Mouse (Mus musculus): ENCODE results near the gene Tmem140. TPM values are rescaled to one million over a fixed set of nuclear protein-coding genes. Genes with fewer than 3 reads are reported as not detected.

The Tmem140 gene
- total RNA-seq, 2 experiments from 2014 or later, result 15.5 to 24.0 TPM

- DNase-seq, result no peak
Measured at GRCm38 (mm10) chr6:34909631-34910345, 46.8 kb downstream of the Tmem140 start.

DNA sequence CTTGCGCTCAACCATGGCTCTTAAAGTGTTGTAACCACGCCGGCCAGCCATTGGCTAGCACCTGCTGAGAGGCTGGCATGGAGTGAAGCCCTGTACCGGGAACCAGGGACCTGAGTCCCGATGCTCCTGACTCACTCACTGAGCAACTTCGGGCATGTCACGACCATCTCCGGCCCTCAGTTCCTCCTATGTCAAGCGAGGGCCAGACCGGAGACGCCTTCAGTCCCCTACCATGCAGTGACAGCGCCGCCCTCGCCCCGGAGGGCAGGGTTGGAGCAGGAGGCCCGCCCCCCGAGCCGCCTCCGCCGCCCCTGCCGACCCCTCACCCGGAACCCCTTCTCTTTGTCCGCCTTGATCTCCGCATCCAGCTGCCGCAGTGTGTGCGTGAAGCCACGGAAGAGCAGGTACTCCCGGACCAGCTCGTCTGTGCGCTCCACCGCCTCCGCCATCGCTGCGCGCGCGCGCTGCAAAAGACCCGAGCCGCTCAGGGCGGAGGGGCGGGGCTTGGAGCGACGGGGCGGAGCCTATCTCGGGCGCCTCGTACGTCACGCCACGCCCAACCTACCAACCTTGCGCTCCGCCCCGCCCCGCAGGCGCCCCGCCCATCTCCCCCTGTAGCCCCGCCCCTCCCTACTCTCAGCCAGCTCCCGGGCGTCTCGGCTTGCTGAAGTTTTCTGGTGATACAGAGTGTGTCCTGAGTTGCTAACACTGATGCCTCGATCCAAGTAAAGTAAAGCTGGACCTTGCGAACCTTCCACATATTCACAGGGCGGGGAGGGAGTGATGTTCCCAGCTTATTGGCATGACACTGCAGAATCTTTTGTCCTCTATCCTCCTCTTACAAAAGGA is 47.6 kb downstream of the Tmem140 start, which contains the start of gene Wdr91:
Wdr91 (minus strand) TSS at position 506 of the 849 bp plus-strand sequence.
- peak; percentile 90 for DNase-seq

DNA sequence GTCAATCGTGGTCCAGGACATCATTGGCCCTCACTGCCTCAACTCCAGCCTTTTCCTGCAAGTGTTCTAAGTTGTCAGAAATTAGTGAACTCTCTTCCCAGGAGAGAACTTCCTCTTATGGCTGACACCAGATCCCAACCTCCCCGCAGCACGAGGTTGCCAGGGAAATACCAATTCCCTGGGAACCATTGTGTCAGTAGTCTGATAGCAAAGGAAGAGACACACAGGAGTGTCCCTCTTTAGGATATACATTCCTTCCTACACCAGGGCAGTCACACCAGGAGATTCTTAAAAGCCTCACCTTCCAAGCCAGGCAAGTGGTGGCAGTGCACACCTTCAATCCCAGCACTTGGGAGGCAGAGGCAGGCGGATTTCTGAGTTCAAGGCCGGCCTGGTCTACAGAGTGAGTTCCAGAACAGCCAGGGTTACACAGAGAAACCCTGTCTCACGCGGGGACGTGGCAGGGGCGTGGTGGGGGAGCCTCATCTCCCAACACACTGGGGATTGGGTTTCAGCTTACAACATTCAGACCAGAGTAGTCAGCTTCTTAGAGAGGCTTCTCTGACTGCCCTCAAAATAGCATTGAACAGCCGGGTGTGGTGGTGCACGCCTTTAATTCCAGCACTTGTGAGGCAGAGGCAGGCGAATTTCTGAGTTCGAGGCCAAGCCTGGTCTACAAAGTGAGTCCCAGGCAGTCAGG is 50.5 kb downstream of the Tmem140 start:
- DNase-seq, result no peak

- no peak for DNase-seq
Measured at GRCm38 (mm10) chr6:34914462-34914861, 51.5 kb downstream of the Tmem140 start.

- no peak for DNase-seq
Measured at GRCm38 (mm10) chr6:34919146-34919545, 56.2 kb downstream of the Tmem140 start.

GRCm38 (mm10) chr6:34919956-34920355 is 57.0 kb downstream of the Tmem140 start, which contains the start of gene Stra8:
TSS of gene Stra8 (plus strand) at chr6:34920163.
- DNase-seq, result no peak

- DNase-seq, result no peak
Measured at GRCm38 (mm10) chr6:34920631-34921030, 57.7 kb downstream of the Tmem140 start.

GRCm38 (mm10) chr6:34921941-34922340 is 59.0 kb downstream of the Tmem140 start:
- peak; percentile 24 for DNase-seq

Other genes starting within 250 kb of the Tmem140 start
- gene Agbl3, start 82.7 kb upstream of the Tmem140 start, total RNA-seq (2021), result 1 to 10 TPM; 2.5 to 3.2 TPM
- gene Cyren, start 14.9 kb downstream of the Tmem140 start, total RNA-seq (2021), result 1 to 10 TPM; 2.6 to 4.1 TPM
- gene Wdr91, start 47.7 kb downstream of the Tmem140 start, total RNA-seq (2021), result 1 to 10 TPM; 5.1 to 5.8 TPM
- gene Stra8, start 57.0 kb downstream of the Tmem140 start, total RNA-seq (2021), result not detected
- gene Slc23a4, start 125.3 kb downstream of the Tmem140 start, total RNA-seq (2021), result under 1 TPM in 1 of 2 experiments, not detected in 1; 0.13 TPM